Mouse (Mus musculus): Measurements from ENCODE around the gene Pla2r1. TPM values are rescaled to one million over a fixed set of nuclear protein-coding genes. Genes with fewer than 3 reads are reported as not detected.

Gene Pla2r1
- polyA plus RNA-seq, 1 experiment: 0.38 TPM

DNA sequence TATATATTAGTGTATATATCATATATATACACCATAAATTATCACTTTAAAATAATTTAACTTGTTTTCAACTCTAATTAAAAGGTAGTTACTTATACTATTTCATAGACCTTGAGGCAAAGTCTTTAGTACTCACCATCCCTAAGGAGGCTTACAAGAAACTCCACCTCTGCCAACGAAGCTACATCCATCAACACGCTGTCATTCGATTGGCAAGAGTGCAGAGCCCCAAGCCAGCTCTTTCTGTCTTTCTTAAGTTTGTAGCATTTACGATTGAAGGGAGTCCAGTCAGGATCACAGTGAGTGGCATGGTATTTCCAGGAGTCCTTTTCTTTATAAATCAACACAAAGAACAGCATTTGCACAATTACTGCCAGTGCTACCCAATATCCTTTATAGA, 49.1 kb downstream of the Pla2r1 start:
- peak; percentile 75 for DNase-seq (ENCODE audit: low read depth)
- TF ChIP-seq CTCF (IDR thresholded peaks at IDR 0.05; ENCODE audit: borderline replicate concordance, extremely low read depth, insufficient read depth, insufficient read length) (no peak), POLR2A (IDR thresholded peaks at IDR 0.05; ENCODE audit: borderline replicate concordance, extremely low read depth, insufficient read depth, insufficient read length, poor library complexity, severe bottlenecking) (no peak)

DNA sequence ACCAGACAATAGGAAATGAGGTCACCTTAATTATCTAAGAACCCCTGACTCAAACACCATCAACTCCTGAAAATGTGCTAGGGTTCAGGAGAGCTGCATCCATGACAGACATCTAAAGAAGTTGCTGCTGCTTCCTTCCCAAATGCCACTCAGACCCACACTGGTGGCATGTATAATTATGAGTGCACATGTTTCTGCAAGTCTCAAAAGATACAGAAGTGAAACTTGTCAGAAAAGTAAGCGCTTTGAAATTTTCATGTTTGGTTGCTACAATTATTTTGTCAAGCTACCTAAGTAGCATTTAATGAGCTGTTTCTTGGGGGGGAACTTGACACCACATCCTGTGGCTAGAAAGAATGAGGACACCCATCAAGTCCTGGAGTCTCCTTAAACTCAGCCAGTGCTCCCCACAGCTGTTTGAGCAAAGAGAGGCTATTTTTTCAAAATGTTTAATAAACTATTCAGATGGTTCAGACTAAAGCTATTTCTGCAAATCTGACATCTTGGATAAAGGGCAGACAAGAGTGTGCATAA, 52.5 kb downstream of the Pla2r1 start:
- no peak for DNase-seq (ENCODE audit: low read depth)
- no peak for TF ChIP-seq POLR2A (IDR thresholded peaks at IDR 0.05; ENCODE audit: borderline replicate concordance, extremely low read depth, insufficient read depth, insufficient read length, poor library complexity, severe bottlenecking)

GRCm38 (mm10) chr2:60479906-60480305, 73.2 kb downstream of the Pla2r1 start:
- DNase-seq (ENCODE audit: low read depth): no peak
- no peak for TF ChIP-seq POLR2A (IDR thresholded peaks at IDR 0.05; ENCODE audit: borderline replicate concordance, extremely low read depth, insufficient read depth, insufficient read length, poor library complexity, severe bottlenecking)
- no peak for TF ChIP-seq CTCF (IDR thresholded peaks at IDR 0.05; ENCODE audit: borderline replicate concordance, extremely low read depth, insufficient read depth, insufficient read length)

GRCm38 (mm10) chr2:60478778-60479177, 74.3 kb downstream of the Pla2r1 start:
- DNase-seq (ENCODE audit: low read depth): no peak
- TF ChIP-seq CTCF (IDR thresholded peaks at IDR 0.05; ENCODE audit: borderline replicate concordance, extremely low read depth, insufficient read depth, insufficient read length): no peak
- no peak for TF ChIP-seq POLR2A (IDR thresholded peaks at IDR 0.05; ENCODE audit: borderline replicate concordance, extremely low read depth, insufficient read depth, insufficient read length, poor library complexity, severe bottlenecking)

DNA sequence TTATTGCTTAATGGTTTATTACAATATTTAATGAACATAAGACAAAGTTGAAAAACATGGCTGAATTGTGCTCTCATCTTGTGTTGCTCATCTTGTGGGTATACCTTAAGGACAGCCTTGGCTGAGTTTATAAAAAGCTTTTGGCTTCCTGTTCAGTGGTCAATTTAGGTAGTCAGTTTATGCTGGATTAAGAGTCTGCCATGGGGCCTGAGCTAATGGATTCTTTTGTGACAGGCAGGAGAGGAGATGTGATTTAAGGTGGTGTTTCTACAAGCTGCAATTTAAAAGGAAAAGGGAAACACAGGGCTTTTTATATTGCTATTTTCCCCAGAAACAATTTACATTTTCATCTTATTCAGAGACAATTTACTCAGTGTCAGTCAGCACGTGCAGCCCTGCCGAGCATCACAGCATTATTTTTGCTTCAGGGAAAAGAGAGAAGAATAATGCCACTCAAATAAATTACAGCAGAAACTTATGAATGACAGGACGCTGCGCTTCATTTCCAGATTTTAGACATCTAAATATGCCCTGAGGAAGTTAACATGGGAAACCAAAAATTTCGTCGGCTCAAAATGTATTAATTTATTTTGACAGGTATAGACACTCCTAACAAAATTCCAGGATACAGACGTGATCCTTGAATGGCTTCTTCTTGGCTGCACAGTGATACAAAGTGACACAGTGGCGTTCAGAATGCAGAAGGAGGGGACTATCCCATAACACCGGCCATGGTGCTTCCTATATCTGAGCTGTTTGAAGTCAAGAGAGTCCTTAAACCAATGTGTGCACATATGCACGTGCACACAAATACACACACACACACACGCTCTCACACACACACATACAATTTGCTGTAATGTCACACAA, 84.0 kb downstream of the Pla2r1 start:
- TF ChIP-seq CTCF (IDR thresholded peaks at IDR 0.05; ENCODE audit: borderline replicate concordance, extremely low read depth, insufficient read depth, insufficient read length) (no peak), POLR2A (IDR thresholded peaks at IDR 0.05; ENCODE audit: borderline replicate concordance, extremely low read depth, insufficient read depth, insufficient read length, poor library complexity, severe bottlenecking) (no peak)
- DNase-seq (ENCODE audit: low read depth): peak; percentile 71

GRCm38 (mm10) chr2:60452376-60452775, 100.7 kb downstream of the Pla2r1 start:
- TF ChIP-seq POLR2A (IDR thresholded peaks at IDR 0.05; ENCODE audit: borderline replicate concordance, extremely low read depth, insufficient read depth, insufficient read length, poor library complexity, severe bottlenecking) (no peak), CTCF (IDR thresholded peaks at IDR 0.05; ENCODE audit: borderline replicate concordance, extremely low read depth, insufficient read depth, insufficient read length) (no peak)
- peak; percentile 50 for DNase-seq (ENCODE audit: low read depth)

- DNase-seq (ENCODE audit: low read depth): peak; percentile 34
- no peak for TF ChIP-seq CTCF (IDR thresholded peaks at IDR 0.05; ENCODE audit: borderline replicate concordance, extremely low read depth, insufficient read depth, insufficient read length)
- TF ChIP-seq POLR2A (IDR thresholded peaks at IDR 0.05; ENCODE audit: borderline replicate concordance, extremely low read depth, insufficient read depth, insufficient read length, poor library complexity, severe bottlenecking): no peak
Observed at GRCm38 (mm10) chr2:60451119-60451773, 101.9 kb downstream of the Pla2r1 start.

DNA sequence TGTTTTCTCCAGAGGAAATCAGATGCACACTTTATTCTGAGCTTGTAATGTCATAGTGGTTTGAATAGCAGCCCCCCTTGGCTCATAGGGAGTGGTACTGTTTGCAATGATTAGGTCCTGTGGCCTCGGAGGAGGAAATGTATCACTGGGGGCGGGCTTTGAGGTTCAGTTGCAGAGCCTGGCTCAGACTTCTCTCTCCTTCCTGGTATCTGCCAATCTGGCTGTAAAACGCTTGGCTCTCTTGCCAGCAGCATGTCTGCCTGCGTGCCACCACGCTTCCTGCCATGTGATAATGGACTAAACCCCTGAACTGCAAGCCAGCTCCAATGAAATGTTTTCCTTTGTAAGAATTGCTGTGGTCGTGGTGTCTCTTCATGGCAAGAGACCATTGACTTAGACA, 103.4 kb downstream of the Pla2r1 start:
- peak; percentile 69 for DNase-seq (ENCODE audit: low read depth)
- TF ChIP-seq POLR2A (IDR thresholded peaks at IDR 0.05; ENCODE audit: borderline replicate concordance, extremely low read depth, insufficient read depth, insufficient read length, poor library complexity, severe bottlenecking) (no peak), CTCF (IDR thresholded peaks at IDR 0.05; ENCODE audit: borderline replicate concordance, extremely low read depth, insufficient read depth, insufficient read length) (no peak)

DNA sequence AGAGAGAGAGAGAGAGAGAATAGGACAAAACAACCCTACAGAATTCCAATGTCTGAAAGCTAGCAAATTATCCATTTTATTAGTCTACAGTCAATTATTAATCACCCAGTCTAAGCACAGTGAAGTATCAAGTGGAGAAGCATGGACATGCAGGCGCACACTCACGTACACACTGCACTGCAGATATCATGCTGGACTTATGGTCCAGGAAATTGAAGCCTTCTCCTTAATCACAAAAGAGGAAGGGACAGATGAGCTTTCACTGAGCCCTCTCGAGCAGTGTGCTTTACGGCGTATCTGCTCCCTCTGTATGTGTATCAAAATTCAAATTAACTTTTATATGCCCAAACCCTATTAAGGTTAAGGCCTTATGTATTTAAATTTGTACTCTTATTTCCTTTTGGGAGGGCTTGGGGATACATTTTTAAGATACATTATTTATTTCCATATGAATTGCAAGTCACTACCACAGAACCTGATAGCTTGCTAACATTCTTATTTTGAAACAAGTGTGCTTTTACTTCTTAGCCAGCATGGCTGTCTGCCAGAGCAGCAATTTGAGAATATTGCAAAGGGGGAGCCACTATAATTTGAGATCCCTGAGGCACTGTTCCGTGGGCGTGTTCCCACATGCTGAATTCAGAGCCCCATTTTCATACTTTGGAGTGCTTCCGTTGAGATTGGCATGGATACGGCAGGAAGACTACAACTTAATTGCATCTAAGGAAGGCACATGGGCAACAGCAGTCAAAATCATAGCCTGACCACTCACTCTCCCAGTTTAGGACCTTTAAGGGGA, 108.2 kb downstream of the Pla2r1 start:
- TF ChIP-seq POLR2A (IDR thresholded peaks at IDR 0.05; ENCODE audit: borderline replicate concordance, extremely low read depth, insufficient read depth, insufficient read length, poor library complexity, severe bottlenecking) (no peak), CTCF (IDR thresholded peaks at IDR 0.05; ENCODE audit: borderline replicate concordance, extremely low read depth, insufficient read depth, insufficient read length) (no peak)
- peak; percentile 60 for DNase-seq (ENCODE audit: low read depth)

- TF ChIP-seq POLR2A (IDR thresholded peaks at IDR 0.05; ENCODE audit: borderline replicate concordance, extremely low read depth, insufficient read depth, insufficient read length, poor library complexity, severe bottlenecking): no peak
- peak; percentile 3; the same call in 1 of the 2 replicates for TF ChIP-seq CTCF (IDR thresholded peaks at IDR 0.05; ENCODE audit: borderline replicate concordance, extremely low read depth, insufficient read depth, insufficient read length)
- DNase-seq (ENCODE audit: low read depth): no peak
Observed at GRCm38 (mm10) chr2:60443279-60443678, 109.8 kb downstream of the Pla2r1 start.

DNA sequence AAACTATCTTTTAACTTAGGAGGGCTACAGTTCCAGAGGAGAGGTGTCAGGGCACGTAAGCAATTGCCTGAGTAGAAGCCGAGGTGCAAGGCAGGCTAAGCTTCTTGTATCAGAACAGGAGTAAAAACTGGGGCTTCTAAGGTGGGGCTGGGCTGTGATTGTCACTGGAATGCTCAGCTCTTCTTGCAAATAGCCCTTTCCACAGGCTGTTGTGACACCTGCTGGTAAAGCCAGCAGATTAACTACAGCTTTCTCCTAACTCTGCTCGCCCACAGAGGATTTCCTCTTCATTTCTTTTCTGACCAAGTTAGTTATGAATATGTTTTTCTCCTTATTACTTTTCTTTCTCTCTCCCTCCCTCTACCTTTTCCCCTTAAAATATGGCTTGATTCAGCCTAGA, 111.2 kb downstream of the Pla2r1 start:
- TF ChIP-seq CTCF (IDR thresholded peaks at IDR 0.05; ENCODE audit: borderline replicate concordance, extremely low read depth, insufficient read depth, insufficient read length) (peak; percentile 45; the same call in 1 of the 2 replicates), POLR2A (IDR thresholded peaks at IDR 0.05; ENCODE audit: borderline replicate concordance, extremely low read depth, insufficient read depth, insufficient read length, poor library complexity, severe bottlenecking) (no peak)
- peak; percentile 69 for DNase-seq (ENCODE audit: low read depth)
